Mouse (Mus musculus) ES-Bruce4 (cell line): Measurements from ENCODE around the gene Sept9. TPM values are rescaled to one million over a fixed set of nuclear protein-coding genes. Genes with fewer than 3 reads are reported as not detected.

ENCODE experiments used
- H3K27ac ChIP-seq: 2 replicates; pipeline ENCODE4 v1.5.1; 2012; ENCODE audit warnings: low read length, inconsistent platforms; ENCODE audit not compliant: insufficient read depth
- H3K27me3 ChIP-seq: 2 replicates; pipeline ENCODE4 v1.6.1; 2012; ENCODE audit warnings: mild to moderate bottlenecking, low read length, inconsistent platforms; ENCODE audit not compliant: control insufficient read depth, poor library complexity, insufficient read depth, severe bottlenecking
- H3K36me3 ChIP-seq: 2 replicates; pipeline ENCODE4 v1.6.1; 2012; ENCODE audit warnings: inconsistent platforms, mild to moderate bottlenecking, low read length, moderate library complexity; ENCODE audit not compliant: control insufficient read depth, poor library complexity, insufficient read depth, severe bottlenecking
- H3K4me1 ChIP-seq: one replicate; pipeline ENCODE4 v1.8.1; 2011; ENCODE audit warnings: low read length; ENCODE audit not compliant: control insufficient read depth, insufficient read depth
- H3K4me3 ChIP-seq: 2 replicates; pipeline ENCODE4 v1.5.1; 2011; ENCODE audit warnings: low read depth, mild to moderate bottlenecking, low read length
- H3K9ac ChIP-seq: 2 replicates; pipeline ENCODE4 v1.6.1; 2012; ENCODE audit warnings: low read depth, mild to moderate bottlenecking, inconsistent platforms; ENCODE audit not compliant: poor library complexity, severe bottlenecking
- H3K9me3 ChIP-seq: replicated peaks from 2 replicates; pipeline ENCODE4 v1.6.1; 2012; ENCODE audit warnings: mild to moderate bottlenecking, low read length, inconsistent platforms; ENCODE audit not compliant: control insufficient read depth, poor library complexity, insufficient read depth, severe bottlenecking
- CTCF ChIP-seq: IDR thresholded peaks from one replicate; pipeline ENCODE4 v1.8.1; 2011; ENCODE audit warnings: low read depth, low read length
- EP300 ChIP-seq: IDR thresholded peaks from 2 replicates; pipeline ENCODE4 v1.6.1; 2011; ENCODE audit warnings: low read depth, low read length; ENCODE audit not compliant: insufficient read depth
- POLR2A ChIP-seq: IDR thresholded peaks from one replicate; pipeline ENCODE4 v1.8.1; 2011; ENCODE audit warnings: low read length; ENCODE audit not compliant: insufficient read depth
- polyA plus RNA-seq: library from polyadenylated mRNA; stranded (reverse); fragments of >200 nt; gene quantifications from 2 replicates; pipeline ENCODE4 v1.2.4, GENCODE M21; 2011; ENCODE audit warnings: low read depth; ENCODE audit not compliant: missing spikeins, insufficient read depth, insufficient read length

Gene Sept9
- polyA plus RNA-seq, 1 experiment: 123 TPM

DNA sequence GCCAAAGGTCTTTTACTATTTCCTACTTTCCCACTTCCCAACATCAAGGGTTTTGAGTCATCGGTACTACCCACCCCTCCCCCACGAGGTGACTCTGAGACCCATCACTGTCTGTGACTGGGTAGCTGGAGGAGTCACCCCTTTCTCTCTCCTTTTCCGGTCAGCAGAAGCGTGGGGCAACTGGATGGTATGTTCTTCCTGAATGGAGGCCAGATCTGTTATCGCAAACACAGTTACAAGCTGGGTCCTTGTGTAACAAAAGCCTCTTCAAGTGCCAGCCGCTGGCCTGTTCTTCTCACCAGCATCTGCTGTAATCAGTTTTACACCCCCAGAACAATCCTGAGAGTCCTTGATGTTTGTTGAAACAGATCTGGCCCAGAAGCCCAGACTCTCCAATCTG is 70.5 kb downstream of the Sept9 start:
- Histone ChIP-seq H3K4me3 (no peak overlapping the region), H3K36me3 (no peaks in the 10 kb centered on the region), H3K9ac (no peak overlapping the region), H3K4me1 (peaks cover 5% of the 10 kb centered on the region), H3K27ac (no peak overlapping the region), H3K9me3 (no peaks in the 10 kb centered on the region), H3K27me3 (no peaks in the 10 kb centered on the region)
- TF ChIP-seq POLR2A: no peak
- no peak for TF ChIP-seq EP300
- TF ChIP-seq CTCF: no peak

DNA sequence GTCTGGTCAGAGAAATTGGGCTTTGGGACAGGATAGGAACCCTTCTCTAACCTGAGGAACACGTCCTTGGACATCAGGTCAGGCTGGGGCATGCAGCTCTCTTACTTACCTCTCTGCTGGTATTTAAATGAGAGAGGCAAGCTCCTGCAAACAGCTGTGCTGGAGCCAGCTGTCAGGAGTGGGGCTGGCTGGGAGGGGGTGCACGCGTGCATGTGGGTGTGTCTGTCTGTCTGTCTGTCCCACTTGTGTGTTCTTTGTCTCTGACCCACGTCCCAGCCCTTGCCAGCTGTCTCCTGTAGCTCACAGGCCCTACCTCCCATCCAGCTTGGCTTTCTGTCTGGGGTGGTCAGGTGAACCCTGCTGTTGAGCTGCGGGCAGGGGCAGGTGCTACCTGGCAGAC is 75.5 kb downstream of the Sept9 start:
- H3K27me3 ChIP-seq: no peaks in the 10 kb centered on the region
- no peaks in the 10 kb centered on the region for H3K9me3 ChIP-seq
- TF ChIP-seq EP300: no peak
- no peak overlapping the region for H3K4me3 ChIP-seq
- H3K27ac ChIP-seq: no peak overlapping the region
- H3K9ac ChIP-seq: no peak overlapping the region
- H3K36me3 ChIP-seq: no peaks in the 10 kb centered on the region
- peaks cover 2% of the 10 kb centered on the region for H3K4me1 ChIP-seq

- Histone ChIP-seq H3K9me3 (no peaks in the 10 kb centered on the region), H3K9ac (no peak overlapping the region), H3K27ac (no peak overlapping the region), H3K4me1 (peaks cover 3% of the 10 kb centered on the region), H3K36me3 (no peaks in the 10 kb centered on the region), H3K27me3 (no peaks in the 10 kb centered on the region), H3K4me3 (no peak overlapping the region)
- TF ChIP-seq CTCF: no peak
- TF ChIP-seq POLR2A: no peak
- no peak for TF ChIP-seq EP300
These were observed 76.5 kb downstream of the Sept9 start for GRCm38 (mm10) chr11:117275999-117276398.

DNA sequence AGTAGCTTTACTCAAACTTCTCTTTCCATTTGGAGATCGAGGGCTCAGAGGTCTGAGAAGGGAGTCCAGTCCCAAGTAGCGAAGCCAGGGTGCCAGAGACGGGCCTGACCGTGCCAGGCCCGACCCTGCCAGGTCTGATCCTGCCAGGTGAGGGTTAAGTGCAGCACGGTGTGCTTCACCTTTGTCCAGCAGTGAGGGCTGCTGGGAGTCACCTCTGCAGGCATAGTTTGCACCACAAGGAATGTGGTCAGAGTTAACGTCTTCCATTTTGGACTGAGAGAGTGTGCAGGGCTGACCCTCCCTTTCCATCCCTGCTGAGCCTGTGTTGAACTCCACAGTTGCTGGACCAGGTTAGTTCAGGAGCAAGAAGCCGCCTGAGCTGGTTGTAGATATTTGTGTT is 77.5 kb downstream of the Sept9 start:
- H3K27ac ChIP-seq: no peak overlapping the region
- TF ChIP-seq POLR2A: no peak
- TF ChIP-seq EP300: no peak
- no peak for TF ChIP-seq CTCF
- H3K36me3 ChIP-seq: no peaks in the 10 kb centered on the region
- no peak overlapping the region for H3K4me3 ChIP-seq
- H3K4me1 ChIP-seq: peaks cover 4% of the 10 kb centered on the region
- H3K27me3 ChIP-seq: no peaks in the 10 kb centered on the region
- H3K9me3 ChIP-seq: no peaks in the 10 kb centered on the region
- no peak overlapping the region for H3K9ac ChIP-seq

DNA sequence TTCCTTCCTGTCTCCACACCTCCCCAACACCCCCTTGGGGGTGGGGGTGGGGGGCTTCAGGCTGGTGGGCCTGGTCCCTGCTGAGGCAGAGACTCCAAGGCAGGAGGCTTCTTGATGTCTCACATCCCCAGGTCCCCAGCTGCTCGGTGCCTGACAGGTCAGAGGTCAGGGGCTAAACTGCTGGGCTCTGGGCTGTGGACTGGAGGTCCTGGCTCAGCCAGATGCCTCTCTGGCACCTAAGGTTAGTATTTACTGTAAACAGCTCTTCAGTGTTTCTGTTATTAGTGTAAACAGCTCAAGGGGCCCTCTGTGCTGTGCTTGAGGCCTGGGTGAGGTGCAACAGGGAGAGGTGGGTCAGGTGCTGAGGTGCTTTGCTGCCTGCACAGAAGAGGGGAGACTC is 78.7 kb downstream of the Sept9 start:
- Histone ChIP-seq H3K4me3 (no peak overlapping the region), H3K9me3 (no peaks in the 10 kb centered on the region), H3K27me3 (no peaks in the 10 kb centered on the region), H3K27ac (no peak overlapping the region), H3K36me3 (no peaks in the 10 kb centered on the region), H3K9ac (no peak overlapping the region), H3K4me1 (peaks cover 4% of the 10 kb centered on the region)
- TF ChIP-seq POLR2A (no peak), EP300 (0 out of 2 replicates have a peak, but pooled peaks have one; percentile 21)

DNA sequence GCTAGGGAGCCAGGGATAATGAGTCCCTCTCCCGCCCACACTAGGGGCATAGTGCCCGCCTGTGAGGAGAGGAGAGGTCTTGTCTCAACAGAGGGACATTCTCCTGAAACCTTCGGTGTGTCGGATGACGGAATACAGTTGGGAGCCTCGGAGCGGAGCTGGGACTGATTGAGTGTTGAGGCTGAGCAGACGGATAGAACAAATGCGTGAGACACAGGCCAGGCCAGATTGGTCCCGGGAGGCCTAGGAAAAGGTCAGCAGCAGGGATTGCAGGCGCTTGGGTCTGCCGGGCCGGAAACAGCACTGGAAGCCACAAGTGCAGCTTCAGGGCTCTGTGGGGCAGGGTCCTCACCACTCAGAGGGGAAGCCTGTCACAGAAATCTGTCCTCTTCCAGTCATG is 79.1 kb downstream of the Sept9 start:
- TF ChIP-seq POLR2A: no peak
- no peak for TF ChIP-seq EP300
- TF ChIP-seq CTCF: no peak
- peaks cover 4% of the 10 kb centered on the region for H3K4me1 ChIP-seq
- H3K27ac ChIP-seq: no peak overlapping the region
- no peaks in the 10 kb centered on the region for H3K9me3 ChIP-seq
- H3K27me3 ChIP-seq: no peaks in the 10 kb centered on the region
- no peak overlapping the region for H3K4me3 ChIP-seq
- no peaks in the 10 kb centered on the region for H3K36me3 ChIP-seq
- H3K9ac ChIP-seq: no peak overlapping the region
